Mouse (Mus musculus) layer of hippocampus, adult 8-10 months (tissue): ENCODE results near the gene Thnsl1. TPM values are rescaled to one million over a fixed set of nuclear protein-coding genes. Genes with fewer than 3 reads are reported as not detected.

Experiments
- DNase-seq, 2 experiments: peaks; one replicate each; pipeline ENCODE4 v3.0.0; 2022; ENCODE audit warnings: low spot score in 2 of 2
- total RNA-seq, 4 experiments: library from RNA; stranded (reverse); gene quantifications; 2 replicates each; pipeline ENCODE4 v1.2.4; 2022

The Thnsl1 gene
- 10 to 100 TPM; 15.6 to 25.5 (median 23.3) TPM for total RNA-seq

DNA sequence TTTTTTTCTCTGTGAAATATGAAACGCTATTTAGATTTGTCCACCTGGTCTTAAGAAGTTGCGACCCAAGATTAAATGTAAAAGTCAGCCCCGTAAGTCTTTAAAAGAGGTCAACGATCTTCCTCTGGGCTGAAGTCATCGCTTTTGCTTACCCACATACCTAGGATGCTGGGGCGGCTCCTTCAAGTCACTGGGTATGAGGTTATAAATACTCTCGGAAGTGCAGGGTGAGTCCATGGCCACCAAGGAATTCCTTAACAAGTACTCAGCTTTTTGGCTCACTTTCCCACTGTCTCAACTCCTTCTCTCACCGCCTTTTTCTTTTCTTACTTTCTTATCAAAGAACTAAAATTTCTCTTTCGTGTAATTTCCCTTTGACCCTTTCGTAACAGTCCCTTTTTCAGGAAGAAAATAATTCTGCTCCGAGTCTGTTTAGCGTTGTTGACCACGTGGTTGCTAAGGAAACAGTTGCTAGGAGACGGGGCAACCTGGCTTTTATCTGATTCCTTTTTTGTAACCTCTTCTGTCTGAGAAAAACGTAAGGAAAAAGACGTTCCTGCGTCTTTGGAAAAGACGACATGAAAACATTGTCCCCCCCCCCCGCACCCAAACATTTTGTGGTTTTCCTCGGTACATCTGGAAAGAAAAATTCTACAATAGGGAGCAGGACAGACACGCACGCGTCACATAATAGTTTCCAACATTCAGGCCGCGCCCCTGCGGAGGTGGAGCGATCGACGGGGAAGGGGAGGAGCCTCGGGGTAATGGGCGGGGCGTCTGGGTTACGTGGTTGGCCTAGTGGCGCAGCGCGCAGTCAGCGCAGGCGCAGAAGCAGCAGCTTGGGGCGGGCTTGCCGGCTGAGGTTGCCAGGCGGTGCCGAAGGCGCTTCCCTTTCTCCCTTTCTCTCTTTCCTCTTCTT, at the start of gene Thnsl1, which contains the start of gene Enkur:
Thnsl1 (plus strand) TSS at position 813 of the 919 bp plus-strand sequence.
Enkur (minus strand) TSS at position 454 of the 919 bp plus-strand sequence.
- peak; percentile 95 to 96 for DNase-seq

DNA sequence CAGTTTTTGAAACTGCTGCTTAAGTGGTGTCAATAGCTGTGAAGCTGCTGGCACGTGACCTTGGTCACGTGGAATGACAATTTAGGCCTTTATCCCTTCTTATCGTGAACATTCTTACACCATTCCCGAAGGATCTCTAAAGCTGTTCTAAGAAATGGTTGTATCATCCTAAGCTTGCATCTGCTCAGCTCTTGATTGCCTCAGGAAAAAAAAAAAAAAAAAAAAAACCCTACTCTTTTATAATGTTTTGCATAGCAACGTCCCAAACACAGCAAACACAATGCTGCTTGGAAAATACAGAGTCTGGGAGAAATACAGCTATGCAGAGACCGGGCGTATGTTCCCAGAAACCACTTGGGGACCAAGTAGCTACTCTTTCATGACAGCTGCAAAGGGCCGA, 41.2 kb upstream of the Thnsl1 start:
- no peak for DNase-seq

DNA sequence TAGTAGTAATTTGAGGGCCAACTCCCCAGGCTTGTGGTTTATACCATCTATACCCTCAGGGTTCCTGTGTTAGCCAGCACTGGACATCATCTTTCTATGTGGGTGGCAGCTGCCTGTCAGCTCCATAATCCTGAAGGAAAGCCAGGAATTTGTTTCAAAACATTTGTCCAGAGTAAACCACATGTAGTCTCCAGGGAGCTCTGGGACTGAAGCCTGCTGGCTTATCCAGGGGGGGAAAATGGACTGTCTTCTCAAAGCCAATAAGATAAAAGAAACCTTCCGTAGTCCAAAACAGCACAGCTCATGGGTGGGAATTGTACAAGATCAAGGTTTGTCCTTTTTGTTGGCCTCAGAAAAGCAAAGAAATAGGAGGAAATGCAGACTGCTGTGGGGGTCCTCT, 37.6 kb upstream of the Thnsl1 start:
- no peak for DNase-seq

DNA sequence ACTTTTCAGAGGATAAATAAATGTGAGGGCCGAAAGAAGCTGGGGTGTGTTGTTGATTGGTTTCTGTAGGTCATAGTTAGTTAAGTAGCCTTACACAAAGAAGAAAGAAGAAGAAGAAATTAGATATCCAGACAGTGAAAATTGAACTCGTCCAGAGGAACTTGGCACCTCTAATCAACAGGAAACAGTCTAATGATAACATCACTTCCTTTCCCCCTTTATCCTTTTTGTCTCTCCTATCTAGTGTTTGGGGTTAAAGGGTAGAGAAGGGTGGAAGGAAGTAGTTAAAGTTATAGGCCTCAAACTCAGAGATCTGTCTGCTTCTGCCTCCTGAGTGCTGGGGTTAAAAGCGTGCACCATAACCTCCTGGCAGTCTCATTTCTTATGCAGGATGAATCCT, 32.7 kb upstream of the Thnsl1 start:
- no peak for DNase-seq

DNA sequence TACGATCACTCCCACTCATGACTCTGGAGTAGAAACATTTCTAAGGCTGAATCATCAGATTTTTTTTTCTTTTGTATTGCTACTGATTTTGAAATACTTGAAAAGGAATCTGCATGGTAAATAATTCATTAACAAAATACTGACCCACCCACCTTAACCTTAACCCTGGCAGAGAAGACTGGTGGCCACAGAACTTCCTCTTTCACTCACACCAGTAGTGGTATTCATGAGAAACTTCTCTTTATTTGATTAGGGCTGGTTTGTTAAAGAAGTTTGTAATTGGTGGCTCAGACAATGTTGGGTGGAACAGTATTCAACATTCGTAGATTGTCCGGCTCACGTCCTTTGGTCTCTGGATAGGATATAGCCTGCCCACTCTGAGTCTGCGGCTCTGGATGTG, 26.4 kb upstream of the Thnsl1 start:
- no peak for DNase-seq

DNA sequence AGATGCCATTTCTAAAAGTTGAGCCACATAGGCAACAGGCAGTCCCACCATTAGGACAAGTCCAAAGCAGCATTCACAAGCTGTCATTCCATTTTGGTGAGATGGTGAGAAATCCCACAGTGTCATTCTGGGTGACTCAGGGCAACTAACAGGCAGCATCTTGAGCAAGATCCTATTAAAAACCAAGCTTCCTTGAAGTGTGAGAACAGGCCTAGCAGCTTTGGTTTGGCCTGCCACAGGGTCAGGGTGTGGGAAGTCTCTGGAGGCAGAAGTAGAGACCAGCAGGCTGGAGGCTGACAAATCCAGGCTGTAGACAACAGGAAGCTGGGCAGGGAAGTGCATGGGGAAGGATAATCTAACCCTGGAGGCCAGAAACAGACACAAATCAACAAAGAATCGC, 22.7 kb upstream of the Thnsl1 start:
- no peak for DNase-seq

DNA sequence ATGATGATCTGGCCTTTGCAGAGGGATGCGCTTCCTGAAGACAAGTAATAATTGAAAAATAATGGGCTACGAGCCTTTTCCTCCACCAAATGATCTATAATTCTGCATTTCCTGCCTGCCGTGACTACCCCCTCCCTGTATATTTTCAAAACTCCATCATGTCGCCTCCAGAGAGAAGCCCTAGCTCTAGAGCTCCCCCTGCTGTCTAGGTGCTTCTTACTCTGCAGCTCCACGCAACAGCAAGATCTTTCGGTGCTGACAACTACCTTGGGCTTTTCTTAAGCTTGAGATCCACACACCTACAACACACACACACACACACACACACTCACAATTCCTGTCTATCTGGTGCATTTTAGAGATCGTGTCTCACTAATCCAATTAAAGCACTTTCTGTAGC, 17.9 kb upstream of the Thnsl1 start:
- peak; percentile 35 to 79 for DNase-seq

DNA sequence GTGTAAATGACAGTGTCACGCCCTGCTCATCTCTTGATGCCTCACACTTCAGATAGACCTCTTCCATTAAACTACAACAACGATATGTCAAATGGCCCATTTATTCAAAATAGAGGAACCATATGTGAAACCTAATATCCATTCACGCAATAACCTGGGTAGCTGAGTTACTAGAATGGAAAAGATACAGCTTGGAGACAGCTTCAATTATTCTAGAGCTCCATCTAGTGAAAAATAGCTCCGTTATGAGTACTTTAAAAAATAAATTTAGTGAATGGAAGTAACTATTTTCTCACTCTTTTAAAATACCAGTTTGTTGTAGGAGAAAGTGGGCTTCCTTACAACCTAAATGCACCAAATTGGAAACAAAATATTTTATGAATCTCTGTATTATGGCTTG, 16.9 kb upstream of the Thnsl1 start:
- no peak for DNase-seq

DNA sequence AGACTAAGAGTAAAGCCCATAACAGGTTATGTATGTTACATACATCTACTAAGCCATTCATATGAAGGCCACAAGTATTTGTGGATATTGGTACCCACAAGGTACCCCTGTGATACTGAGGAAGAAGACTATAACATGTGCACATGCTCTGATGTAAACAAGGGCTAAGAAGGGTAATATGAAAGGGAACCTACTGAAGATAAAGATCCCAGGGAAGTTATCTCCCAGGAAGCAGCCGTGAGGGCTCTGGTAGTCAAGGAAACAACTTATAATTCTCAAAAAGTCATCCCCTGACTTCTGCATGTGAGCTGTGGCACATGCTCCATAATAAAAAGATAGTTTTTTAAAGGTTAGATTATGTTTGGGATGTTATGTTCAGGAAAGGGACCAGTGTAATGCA, 14.3 kb upstream of the Thnsl1 start:
- DNase-seq, result no peak

DNA sequence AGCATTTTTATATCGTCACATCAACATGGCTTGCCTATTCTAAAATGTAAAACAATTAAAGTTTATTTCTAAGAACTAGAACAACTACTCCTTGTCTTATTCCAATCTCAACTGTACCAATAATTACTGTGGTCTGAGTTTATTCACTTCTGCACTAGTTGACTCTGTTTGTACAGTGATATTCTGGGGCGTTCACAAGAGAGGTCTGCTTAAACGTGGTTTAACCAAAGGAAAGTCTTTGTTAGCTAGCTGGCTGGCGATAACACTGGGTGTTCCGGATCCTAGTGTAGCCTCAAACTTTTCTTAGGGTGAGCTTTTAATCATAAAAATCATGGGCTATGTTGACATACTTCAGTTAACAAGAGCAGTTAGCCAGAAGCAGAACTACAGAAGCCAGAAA, 10.3 kb upstream of the Thnsl1 start:
- no peak for DNase-seq

DNA sequence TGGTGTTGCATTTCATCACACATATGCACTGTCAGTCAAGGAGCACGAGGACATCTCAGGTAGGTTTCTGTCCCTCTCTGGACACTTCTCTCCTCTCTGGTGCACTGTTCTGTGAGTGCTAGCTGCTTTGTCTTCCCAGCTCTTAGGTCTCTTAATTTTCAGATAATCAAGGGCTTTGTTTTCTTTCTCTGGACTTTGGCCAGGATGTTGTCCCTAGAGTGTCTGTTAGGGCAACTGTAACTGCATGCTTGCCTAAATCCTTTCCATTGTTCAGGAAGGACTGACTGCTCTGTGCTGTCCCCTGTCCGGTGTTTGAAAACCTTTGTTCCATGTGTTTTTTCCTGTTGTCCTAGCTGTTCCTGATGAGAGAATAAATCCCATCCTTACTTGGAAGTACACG, 6.5 kb upstream of the Thnsl1 start:
- no peak for DNase-seq

DNA sequence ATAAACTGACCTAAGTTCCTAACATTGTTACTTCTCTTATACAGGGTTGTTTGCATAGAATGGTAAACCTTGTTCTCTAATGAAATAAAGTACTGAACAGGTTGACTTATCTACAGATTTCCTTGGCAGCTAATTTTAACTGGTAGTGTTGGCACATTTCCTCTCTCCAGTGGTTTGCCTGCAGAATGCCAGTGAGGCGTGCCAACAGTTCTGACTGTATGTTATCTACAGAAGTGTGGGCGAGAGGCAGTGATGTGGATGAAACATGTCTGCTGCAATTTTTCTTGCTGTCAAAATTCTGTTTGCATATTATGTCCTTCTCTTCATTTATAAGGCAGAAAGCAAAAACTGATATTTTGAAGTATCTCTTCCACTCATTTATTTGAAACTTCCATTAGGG, 2.8 kb upstream of the Thnsl1 start:
- no peak for DNase-seq

DNA sequence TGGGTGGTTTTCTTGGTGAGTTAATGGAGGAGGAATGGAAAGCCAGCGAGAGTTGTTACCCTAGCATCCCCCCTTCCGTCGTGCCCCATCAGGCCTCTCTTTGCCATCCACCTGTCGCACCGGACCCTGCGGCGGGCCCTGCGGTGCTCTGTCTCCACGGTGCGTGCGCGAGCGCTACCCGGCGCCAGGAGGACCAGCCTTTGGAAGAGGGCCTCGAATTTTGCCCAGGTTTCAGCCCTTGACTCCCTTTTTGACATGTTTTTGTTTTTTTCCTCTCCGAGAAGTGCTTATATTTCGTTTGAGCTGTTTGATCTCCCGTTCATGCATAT, 271 bp downstream of the Thnsl1 start:
- DNase-seq, result no peak

DNA sequence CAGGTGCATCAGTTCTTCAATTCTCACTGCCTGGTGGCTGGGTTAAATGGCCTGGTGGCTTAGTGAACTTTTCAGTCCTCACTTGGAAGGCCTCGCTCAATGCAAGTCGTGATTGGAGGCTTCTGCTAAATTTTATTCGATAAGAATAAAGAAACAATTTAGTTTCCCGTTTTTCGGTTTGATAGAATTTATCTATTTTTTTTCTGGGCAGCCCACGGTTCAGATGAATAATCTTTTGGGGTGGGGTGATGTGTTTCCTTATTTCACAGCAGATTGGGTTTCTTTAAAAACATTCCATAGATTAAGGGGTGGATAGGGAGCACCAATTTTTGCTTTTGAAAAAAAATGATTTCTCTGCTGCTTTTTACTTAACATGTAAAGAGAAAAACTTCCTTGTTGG, 754 bp downstream of the Thnsl1 start:
- no peak for DNase-seq

DNA sequence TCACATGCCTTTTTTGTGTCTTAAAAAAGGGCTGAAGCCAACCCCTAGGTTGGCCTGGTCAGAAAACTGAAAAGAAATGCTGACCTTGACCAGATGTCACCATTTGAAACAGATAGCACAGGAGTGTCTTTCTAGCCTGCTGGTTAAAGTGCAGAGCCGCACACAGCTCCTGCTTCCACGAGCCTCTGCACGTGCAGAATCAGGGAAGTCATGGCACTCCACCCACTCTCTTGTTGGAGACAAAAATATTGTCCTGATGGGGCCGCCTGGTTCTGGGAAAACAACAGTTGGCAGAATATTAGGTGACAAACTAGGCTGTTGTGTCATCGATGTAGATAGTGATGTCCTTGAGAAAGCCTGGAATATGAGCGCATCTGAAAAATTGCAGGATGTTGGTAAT, 5.8 kb downstream of the Thnsl1 start:
- DNase-seq, result no peak

DNA sequence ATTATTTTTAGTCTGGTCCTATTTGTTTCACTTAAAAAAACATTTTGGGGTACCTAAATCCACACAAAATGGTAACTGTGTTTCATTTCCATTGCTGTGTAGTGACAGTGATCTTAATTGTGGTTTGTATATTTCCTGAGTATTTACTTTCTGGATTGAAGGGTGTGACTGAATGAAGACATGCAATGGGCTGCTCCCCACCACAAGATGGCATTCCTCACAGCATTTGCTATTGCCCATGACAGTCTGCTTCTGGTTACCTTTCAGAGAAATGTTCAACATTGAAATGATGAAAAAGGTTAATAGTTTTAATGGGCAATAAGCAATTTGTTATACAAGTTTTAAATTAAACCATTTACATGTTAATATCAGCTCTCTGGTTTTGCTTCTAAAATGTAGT, 8.8 kb downstream of the Thnsl1 start:
- no peak for DNase-seq

DNA sequence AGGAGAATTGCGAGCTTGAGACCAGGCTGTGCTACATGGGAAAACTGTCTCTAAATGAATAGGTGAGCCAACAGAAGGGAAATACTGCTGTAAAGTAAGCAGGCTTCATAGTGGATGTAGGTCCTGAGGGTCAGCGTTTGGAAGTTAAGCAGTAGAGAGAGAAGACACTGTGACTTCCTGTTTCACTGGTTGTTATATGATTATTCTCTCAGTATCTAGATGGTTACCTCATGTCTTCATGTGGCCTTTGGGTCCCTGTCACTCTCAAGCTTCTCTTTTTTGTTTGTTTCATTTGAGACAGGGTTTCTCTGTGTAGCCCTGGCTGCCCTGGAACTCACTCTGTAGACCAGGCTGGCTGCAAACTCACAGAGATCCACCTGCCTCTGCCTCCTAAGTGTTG, 9.8 kb downstream of the Thnsl1 start:
- DNase-seq, result no peak

DNA sequence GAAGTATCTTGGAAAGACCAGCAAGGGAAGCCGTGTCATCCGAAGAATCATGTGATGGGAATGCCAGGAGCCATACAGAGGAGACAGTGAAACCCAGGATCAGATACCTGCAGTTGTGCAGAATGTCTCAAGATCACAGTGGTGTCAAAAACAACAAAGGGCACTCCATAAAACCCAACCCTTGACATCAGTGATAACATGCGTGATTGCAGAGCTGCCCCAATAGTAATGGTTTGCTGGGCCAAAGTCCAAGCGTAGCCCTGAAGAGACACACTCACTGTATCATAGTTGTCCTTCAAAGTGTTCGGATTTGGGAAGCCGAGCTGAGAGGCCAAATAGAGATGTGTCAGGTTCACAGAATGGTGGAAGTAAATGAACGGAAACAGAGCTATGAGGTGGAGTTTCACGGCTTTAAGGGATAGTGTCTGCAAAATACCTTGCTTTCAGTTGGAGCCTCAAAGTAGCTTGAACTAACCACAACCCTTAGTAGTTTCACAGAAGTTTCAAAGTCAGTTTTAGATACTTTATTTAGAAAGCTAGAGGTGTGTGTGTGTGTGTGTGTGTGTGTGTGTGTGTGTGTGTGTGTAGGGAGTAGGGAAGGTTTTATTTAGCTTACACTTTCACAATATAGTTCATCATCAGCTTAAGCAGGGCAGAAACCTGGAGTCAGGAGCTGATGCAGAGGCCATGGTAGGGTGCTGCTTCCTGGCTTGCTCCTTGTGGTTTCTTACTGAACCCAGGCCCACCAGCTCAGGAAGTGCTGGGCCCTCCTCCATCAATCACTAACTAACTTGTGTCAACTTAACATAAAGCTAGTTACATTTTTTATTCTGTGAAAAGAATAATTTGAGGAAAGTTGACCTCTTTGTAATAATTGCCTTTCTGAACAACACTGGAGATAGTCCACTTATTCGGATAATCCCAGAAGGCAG, 17.2 kb downstream of the Thnsl1 start:
- no peak for DNase-seq

DNA sequence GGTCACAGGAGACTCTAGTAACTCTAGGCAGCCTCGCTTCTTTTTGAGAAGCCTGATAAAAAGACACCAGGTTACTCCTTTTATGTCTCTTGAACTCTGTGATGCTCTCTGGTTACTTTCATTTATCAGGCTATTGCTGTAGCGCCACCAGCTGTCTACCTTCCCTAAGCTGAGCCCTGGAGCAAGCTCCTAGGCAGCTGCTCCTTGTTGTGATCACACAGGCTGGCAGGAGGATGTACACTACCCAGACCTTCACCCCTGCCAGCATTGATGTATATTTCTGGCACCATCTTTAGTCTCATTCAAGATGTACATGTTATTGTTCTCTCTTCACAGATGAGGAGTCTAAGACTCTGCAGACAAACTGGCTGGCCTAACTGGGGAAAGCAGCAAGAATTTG, 24.8 kb downstream of the Thnsl1 start:
- DNase-seq, result no peak

DNA sequence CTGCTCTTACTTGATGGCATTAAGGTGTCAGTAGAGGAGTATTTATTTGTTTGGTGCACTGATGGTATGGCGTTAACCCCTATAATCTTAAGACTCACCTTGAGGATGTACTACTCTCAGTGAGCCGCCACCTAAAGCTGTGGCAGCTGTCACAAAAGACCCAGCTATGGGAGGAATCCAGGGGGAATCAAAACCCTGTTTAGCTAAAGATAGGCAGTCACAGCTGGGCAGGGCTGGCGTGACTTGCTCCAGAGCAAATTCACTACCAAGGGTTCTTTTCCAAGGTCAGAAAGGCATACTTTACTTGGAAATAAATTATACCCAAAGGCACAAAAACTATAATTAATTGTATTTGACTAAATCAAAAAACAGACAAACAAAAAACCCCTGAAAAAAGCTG, 25.6 kb downstream of the Thnsl1 start:
- DNase-seq, result no peak

DNA sequence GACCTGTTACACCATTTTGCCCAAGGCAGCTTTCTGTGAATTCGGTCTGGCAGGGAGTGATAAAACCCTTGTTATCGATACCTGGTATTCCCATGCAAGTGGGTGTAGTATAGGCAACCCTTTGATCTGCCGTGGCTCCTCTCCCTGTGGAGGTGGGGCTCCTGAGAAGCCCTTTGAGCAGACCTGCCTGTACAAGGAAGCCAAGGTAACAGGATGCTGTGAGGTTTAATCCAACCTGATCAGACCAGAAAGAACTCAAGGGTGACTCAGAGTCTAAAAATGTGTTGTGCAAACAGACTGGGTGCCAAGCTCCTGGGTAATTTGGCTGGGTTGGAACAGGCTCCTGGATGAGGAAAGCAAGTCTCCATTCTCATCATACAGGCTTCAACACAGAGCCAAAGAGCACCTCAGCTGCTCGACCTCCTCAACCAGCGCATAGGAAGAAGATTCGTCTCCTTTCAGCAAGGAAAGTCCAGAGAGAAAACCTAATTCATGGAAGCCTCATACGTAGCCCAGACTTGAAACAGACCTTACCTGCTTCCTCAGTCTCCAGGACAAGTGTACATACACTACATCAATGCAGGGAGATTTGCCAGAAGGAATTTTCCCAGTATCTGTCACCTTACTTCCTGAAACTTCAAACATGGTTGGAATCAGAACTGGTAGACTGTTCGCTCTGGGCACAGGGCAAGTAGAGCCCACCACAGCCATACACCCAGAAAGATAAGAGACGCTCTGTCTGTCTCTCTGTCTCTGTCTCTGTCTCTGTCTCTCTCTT, 29.5 kb downstream of the Thnsl1 start:
- peak in 1 of 2 experiments; percentile 4 for DNase-seq
